Mouse (Mus musculus): Measurements from ENCODE around the gene Tbrg1.

The Tbrg1 gene

GRCm38 (mm10) chr9:37614316-37614715 is 42.8 kb downstream of the Tbrg1 start:
- no peaks in the 10 kb centered on the region for H3K9me3 ChIP-seq (ENCODE audit: low read length)
- TF ChIP-seq CTCF (conservative IDR thresholded peaks at IDR 0.05; ENCODE audit: low read length) = no peak
- TF ChIP-seq NANOG (IDR thresholded peaks at IDR 0.05; ENCODE audit: borderline replicate concordance, low read length) = no peak
- TF ChIP-seq POU5F1 (IDR thresholded peaks at IDR 0.05; ENCODE audit: borderline replicate concordance, low read length) = no peak
- H3K4me3 ChIP-seq (replicated peaks; ENCODE audit: low read length) = peak overlapping the region; percentile 87
- no peaks in the 10 kb centered on the region for H3K36me3 ChIP-seq (ENCODE audit: insufficient read depth, low read length)
- no peaks in the 10 kb centered on the region for H3K27me3 ChIP-seq (ENCODE audit: insufficient read depth, low read length)
- H3K4me1 ChIP-seq (replicated peaks; ENCODE audit: low read depth, low read length) = peaks cover 21% of the 10 kb centered on the region

- peaks cover 21% of the 10 kb centered on the region for H3K4me1 ChIP-seq (replicated peaks; ENCODE audit: low read depth, low read length)
- no peaks in the 10 kb centered on the region for H3K9me3 ChIP-seq (ENCODE audit: low read length)
- TF ChIP-seq NANOG (IDR thresholded peaks at IDR 0.05; ENCODE audit: borderline replicate concordance, low read length) (no peak), CTCF (conservative IDR thresholded peaks at IDR 0.05; ENCODE audit: low read length) (no peak), POU5F1 (IDR thresholded peaks at IDR 0.05; ENCODE audit: borderline replicate concordance, low read length) (no peak)
- no peaks in the 10 kb centered on the region for H3K36me3 ChIP-seq (ENCODE audit: insufficient read depth, low read length)
- no peaks in the 10 kb centered on the region for H3K27me3 ChIP-seq (ENCODE audit: insufficient read depth, low read length)
- peak overlapping the region; percentile 87 for H3K4me3 ChIP-seq (replicated peaks; ENCODE audit: low read length)
These were observed 43.2 kb downstream of the Tbrg1 start for GRCm38 (mm10) chr9:37613911-37614280.

- Histone ChIP-seq H3K4me1 (replicated peaks; ENCODE audit: low read depth, low read length) (peaks cover 21% of the 10 kb centered on the region), H3K9me3 (ENCODE audit: low read length) (no peaks in the 10 kb centered on the region), H3K27me3 (ENCODE audit: insufficient read depth, low read length) (no peaks in the 10 kb centered on the region), H3K36me3 (ENCODE audit: insufficient read depth, low read length) (no peaks in the 10 kb centered on the region), H3K4me3 (replicated peaks; ENCODE audit: low read length) (peak within 1 kb of the TSS; percentile 87)
- no peak for TF ChIP-seq NANOG (IDR thresholded peaks at IDR 0.05; ENCODE audit: borderline replicate concordance, low read length)
- TF ChIP-seq POU5F1 (IDR thresholded peaks at IDR 0.05; ENCODE audit: borderline replicate concordance, low read length) = no peak
- TF ChIP-seq CTCF (conservative IDR thresholded peaks at IDR 0.05; ENCODE audit: low read length) = no peak
These were observed 43.8 kb downstream of the Tbrg1 start, which contains the start of gene Spa17 for GRCm38 (mm10) chr9:37613182-37613910. Spa17 (minus strand) TSS chr9:37613722.

DNA sequence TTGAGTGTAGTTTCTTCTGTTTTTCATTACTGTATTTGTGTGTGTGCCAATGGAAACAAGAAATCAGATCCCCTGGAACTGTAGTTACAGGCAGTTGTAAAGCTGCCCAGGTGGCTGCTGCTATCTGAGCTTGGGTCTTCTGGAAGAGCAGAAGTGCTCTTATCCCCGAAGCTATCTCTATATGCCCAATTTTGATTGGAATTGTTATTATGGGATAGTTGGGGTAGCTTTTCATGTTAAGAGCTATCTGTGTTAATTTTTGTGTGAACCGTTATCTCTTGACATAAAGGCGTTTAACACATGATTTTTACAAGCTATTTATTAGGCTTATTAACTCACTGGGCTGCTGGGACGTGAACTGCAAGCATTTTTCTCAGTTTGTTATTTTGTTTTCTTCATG is 47.6 kb downstream of the Tbrg1 start:
- Histone ChIP-seq H3K27me3 (ENCODE audit: insufficient read depth, low read length) (no peaks in the 10 kb centered on the region), H3K4me3 (replicated peaks; ENCODE audit: low read length) (no peak overlapping the region), H3K36me3 (ENCODE audit: insufficient read depth, low read length) (no peaks in the 10 kb centered on the region), H3K9me3 (ENCODE audit: low read length) (no peaks in the 10 kb centered on the region), H3K4me1 (replicated peaks; ENCODE audit: low read depth, low read length) (peaks cover 21% of the 10 kb centered on the region)
- no peak for TF ChIP-seq POU5F1 (IDR thresholded peaks at IDR 0.05; ENCODE audit: borderline replicate concordance, low read length)
- no peak for TF ChIP-seq CTCF (conservative IDR thresholded peaks at IDR 0.05; ENCODE audit: low read length)
- no peak for TF ChIP-seq NANOG (IDR thresholded peaks at IDR 0.05; ENCODE audit: borderline replicate concordance, low read length)

DNA sequence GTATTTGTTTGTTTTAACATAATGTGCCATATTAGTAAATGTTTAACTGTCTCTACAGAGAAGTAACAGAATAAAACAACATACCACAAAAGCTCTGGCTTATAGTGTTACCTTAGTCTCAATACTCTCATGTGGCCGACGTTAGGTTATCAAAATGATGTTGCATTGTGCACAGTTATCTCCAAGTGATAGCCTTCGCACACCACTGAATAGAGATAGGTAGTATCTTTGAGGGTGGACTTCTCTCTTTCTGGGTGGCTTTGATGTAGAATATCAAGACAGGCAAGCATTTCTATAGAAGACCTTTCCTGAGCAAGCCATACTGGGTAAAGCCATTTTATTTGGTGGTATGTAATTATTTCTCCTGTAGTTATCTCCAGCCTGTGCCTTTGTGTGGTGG is 52.0 kb downstream of the Tbrg1 start:
- H3K4me1 ChIP-seq (replicated peaks; ENCODE audit: low read depth, low read length) = no peaks in the 10 kb centered on the region
- no peak for TF ChIP-seq POU5F1 (IDR thresholded peaks at IDR 0.05; ENCODE audit: borderline replicate concordance, low read length)
- no peak for TF ChIP-seq CTCF (conservative IDR thresholded peaks at IDR 0.05; ENCODE audit: low read length)
- no peak for TF ChIP-seq NANOG (IDR thresholded peaks at IDR 0.05; ENCODE audit: borderline replicate concordance, low read length)

GRCm38 (mm10) chr9:37600538-37601205 is 56.4 kb downstream of the Tbrg1 start:
- no peaks in the 10 kb centered on the region for H3K4me1 ChIP-seq (replicated peaks; ENCODE audit: low read depth, low read length)
- H3K4me3 ChIP-seq (replicated peaks; ENCODE audit: low read length) = no peak overlapping the region
- H3K36me3 ChIP-seq (ENCODE audit: insufficient read depth, low read length) = no peaks in the 10 kb centered on the region
- H3K27me3 ChIP-seq (ENCODE audit: insufficient read depth, low read length) = 0 out of 2 replicates have a peak, but pooled peaks cover 5% of the 10 kb centered on the region
- H3K9me3 ChIP-seq (ENCODE audit: low read length) = no peaks in the 10 kb centered on the region
- TF ChIP-seq NANOG (IDR thresholded peaks at IDR 0.05; ENCODE audit: borderline replicate concordance, low read length) (no peak), CTCF (conservative IDR thresholded peaks at IDR 0.05; ENCODE audit: low read length) (no peak), POU5F1 (IDR thresholded peaks at IDR 0.05; ENCODE audit: borderline replicate concordance, low read length) (no peak)

More for the DNA sequence above, 52.0 kb downstream of the Tbrg1 start:
- Histone ChIP-seq H3K4me3 (replicated peaks; ENCODE audit: low read length) (no peak overlapping the region), H3K27me3 (ENCODE audit: insufficient read depth, low read length) (0 out of 2 replicates have a peak, but pooled peaks cover 5% of the 10 kb centered on the region), H3K36me3 (ENCODE audit: insufficient read depth, low read length) (no peaks in the 10 kb centered on the region), H3K9me3 (ENCODE audit: low read length) (no peaks in the 10 kb centered on the region)
